Mouse (Mus musculus) left cerebral cortex, postnatal 36 days (tissue): Measurements from ENCODE around the gene Gm17655. TPM values are rescaled to one million over a fixed set of nuclear protein-coding genes. Genes with fewer than 3 reads are reported as not detected.
A peak's percentile ranks its signal among the peaks of the same experiment; 100 is the strongest.
"Not testable (repeated sequence)": the region's sequence is repeated elsewhere in the genome, so short reads cannot be mapped to it uniquely, and the experiment has no call there.

Source experiments
- DNase-seq, 2 experiments: peaks; one replicate each; pipeline ENCODE4 v3.0.0; 2021 to 2022; ENCODE audit warnings: low spot score in 2 of 2, mixed read lengths in 1 of 2
- intact Hi-C: fragments of 180-260 bp; cut with DNase I; formaldehyde crosslinking; loops from one replicate; pipeline ENCODE4 v1.15.1; 2025
- total RNA-seq, 2 experiments: library from RNA; stranded (reverse); gene quantifications; 2 replicates each; pipeline ENCODE4 v1.2.3; 2021

The Gm17655 gene
- 1 to 10 TPM; 7.2 to 7.6 TPM for total RNA-seq

DNA sequence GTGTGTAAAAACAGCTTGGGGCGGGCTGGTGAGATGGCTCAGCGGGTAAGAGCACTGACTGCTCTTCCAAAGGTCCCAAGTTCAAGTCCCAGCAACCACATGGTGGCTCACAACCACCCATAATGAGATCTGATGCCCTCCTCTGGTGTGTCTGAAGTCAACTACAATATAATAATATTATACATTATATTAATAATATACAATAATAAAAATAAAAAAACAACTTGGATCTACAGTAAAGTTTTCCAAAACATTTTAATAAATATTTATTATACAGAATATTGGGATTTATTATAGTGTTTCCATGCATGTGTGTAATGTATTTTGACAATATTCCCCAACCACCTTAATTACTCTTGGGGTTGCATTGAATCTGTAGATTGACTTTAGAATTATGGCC, at the start of gene Gm17655:
Gene Gm17655 (minus strand): TSS at position 101 of the 400 bp plus-strand sequence.
- intact Hi-C loops, DNase-seq: not testable (repeated sequence)

DNA sequence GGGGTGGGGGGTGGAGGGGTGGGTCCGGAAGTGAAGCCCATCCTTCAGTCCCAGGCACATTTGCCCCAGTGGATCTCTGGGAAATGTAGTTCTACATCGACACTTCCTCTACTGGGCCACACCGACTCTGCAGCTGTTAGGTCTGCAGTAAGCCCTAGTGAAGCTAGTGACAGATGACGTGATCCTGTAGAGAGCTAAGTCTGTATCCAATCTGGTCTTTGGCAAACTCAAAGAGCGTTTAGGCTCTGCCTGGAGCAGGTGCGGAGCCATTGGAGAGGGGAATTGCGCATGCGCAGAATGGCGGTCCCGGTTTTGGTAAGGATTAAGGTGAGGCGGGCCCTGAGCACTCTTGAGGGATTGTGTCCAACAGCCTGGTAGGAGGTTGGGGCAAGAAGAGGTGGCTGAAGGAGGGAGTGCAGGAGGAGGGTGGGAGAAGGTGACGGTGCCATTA, 37.7 kb upstream of the Gm17655 start, which contains the start of gene Zfp605:
Gene Zfp605 (plus strand): TSS at position 102 of the 451 bp plus-strand sequence.
- peak; percentile 90 to 93 for DNase-seq
- intact Hi-C loops = loop anchor here (2.0 to 10.0 kb wide), 3 partner anchors 25 to 1745 kb away; partner anchors contain the start of genes Chfr, Crlf2 and Gm42517

DNA sequence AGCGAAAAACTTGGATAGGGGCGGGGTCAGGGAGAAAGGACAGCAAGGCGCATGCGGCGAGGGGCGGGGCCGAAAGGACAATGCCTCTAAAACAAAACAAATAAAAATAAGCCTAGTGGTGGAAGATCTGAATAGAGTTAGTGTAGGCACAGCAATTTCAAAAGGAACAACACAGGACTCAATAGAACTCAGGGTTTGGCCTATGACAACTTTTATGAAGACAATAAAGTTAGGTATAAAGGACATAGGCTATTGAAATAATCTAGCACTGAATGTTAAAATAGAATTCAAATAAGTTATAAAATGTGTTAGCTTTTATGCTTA, 36.0 kb upstream of the Gm17655 start:
- intact Hi-C loops = loop anchor here (5.0 to 10.0 kb wide), 2 partner anchors 551 to 1743 kb away; partner anchors contain the start of genes Crlf2 and Gm42517

DNA sequence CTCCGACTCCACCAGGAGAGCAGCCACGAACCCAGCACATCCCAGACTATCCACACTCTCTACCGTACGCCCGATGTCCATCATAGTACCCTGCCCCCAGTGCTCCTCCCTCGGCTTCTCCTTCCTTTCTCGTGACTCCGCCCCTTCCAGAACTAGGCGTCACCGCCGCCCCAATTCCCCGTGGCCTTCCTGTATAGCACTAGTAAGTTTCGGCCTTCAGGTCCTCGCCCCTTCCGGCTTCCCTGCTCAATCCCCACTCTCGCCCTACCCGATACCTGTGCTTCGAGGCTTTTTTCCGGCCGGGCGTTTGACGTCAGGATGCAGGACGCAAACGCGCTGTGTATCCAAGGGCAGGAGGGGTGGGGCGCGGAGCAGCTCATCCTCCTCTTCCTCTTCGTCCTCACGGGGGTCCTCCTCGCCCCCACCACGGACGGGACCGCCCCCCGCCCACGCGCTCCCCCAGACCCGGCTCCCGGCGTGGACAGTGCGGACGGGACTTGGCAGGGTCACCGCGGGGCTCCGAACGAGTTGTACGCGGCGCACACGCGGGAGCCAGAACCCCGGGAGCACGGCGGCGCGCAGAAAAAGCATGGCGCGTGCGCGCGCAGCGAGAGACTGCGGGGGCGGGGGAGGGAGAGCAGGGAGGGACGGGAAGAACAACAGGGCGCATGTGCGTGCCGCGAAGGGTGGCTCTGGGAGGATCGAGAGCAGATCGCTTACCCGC, 35.4 kb upstream of the Gm17655 start, which contains the start of gene Gtpbp6:
Gene Gtpbp6 (minus strand): TSS at position 617 of the 724 bp plus-strand sequence.
- intact Hi-C loops = loop anchor here (1.0 to 10.0 kb wide), 3 partner anchors 12 to 1743 kb away; partner anchors contain the start of genes Crlf2 and Gm42517
- peak; percentile 94 to 96 for DNase-seq

More for the DNA sequence above, 36.0 kb upstream of the Gm17655 start:
- no peak for DNase-seq

DNA sequence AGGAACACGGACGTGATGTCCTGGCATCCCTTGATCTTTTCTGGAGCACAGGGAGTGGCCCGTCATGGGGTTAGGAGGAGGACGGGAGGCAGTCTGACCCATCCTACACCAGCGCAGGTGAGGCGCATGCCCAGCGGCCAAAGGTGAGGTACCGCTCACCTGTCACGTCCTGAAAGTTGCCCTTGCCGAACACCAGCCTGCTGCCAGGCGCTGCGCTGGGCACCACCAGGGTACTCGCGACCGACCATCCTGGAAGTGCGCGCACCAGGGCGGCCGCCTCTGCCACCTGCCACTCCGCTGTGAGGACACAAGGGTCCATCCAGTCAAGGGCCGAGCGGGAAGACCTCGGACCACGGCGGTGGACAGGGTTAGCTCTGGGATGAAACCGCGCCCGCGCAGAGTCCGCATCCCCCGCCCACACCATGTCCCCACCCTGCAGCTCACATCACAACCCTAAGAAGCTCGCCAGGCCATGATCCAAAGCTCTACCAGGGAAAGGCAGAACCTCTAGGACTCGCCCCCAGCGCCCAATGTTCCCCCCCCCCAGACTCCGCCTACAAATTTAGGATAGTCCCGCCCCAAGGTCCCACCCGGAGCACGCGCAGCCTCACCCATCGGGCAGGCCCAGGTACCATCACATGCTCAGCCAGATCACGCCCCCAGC, 34.7 kb upstream of the Gm17655 start:
- intact Hi-C loops = loop anchor here (1.0 to 10.0 kb wide), 3 partner anchors 12 to 1742 kb away; partner anchors contain the start of genes Crlf2 and Gm42517
- peak; percentile 33 to 40 for DNase-seq

DNA sequence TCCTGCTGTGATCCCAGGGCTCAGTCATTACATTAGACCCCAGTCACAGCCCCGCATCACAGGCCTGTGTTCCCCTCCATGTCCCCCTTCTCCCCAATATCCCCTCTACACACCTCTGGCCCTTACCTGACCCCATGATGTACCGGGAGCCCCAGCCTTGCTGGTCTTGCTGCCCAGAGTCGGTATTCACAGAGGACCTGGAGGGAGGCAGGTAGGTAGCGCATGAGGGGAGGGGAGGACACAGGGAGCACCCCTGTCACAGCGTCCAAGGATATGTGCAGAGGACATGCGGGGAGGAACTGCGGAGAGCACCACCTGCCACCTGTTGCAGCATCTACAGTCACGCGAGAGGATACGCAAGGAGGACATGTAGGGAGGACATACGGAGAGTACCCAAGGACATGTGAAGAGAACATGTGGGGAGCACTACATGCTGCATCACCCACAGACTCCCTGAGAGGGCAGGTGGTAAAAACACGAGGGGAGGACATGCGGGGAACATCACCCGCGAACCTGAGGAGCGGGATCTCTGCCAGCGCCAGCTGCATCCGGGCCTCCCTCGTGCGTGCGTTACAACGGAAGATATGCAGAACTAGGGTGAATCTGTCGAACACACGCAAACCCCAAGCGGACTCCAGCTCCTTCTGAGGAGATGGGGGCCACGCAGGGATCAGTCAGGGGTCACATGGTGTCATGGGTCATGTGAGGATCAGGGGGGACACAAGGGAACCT, 34.0 kb upstream of the Gm17655 start:
- peak; percentile 10 to 43 for DNase-seq
- intact Hi-C loops = loop anchor here (5.0 to 10.0 kb wide), 2 partner anchors 549 to 1742 kb away; partner anchors contain the start of genes Crlf2 and Gm42517

DNA sequence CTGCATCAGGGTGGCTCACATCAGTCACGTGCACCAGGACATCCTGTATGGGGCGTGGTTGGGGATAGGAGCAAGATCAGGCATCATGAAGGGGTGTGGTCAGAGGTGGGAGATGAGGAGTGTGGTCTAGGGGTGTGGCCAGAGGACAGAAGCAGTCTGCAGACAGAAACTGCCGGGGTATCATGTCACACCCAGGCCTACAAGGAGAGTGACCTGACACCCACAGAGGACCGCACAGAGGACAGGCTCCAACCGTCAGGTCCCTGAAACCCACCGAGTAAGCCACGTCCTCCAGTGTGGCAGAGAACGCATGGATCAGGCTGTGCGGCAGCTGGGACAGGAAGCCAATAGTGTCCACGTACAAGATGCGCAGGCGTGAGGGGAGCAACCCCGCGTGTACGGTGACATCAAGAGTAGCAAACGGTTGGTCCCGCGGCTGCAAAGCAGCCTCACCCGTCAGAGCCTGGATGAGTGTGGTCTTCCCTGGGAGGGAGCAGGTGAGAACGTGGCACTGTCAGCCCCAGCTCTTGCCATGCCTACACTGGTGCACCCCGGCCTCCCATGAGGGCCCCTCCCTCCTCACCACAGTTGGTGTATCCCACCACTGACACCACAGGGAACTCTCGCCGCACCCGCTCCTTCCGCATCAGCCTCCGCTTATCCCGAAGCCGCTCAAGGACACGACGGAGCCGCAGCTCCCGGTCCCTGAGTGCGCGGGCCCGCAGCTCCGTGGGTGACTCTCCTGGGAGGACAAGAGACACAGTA, 32.5 kb upstream of the Gm17655 start:
- intact Hi-C loops = loop anchor here (5.0 to 10.0 kb wide), 2 partner anchors 547 to 1740 kb away; partner anchors contain the start of genes Crlf2 and Gm42517
- DNase-seq = peak in 1 of 2 experiments; percentile 13

DNA sequence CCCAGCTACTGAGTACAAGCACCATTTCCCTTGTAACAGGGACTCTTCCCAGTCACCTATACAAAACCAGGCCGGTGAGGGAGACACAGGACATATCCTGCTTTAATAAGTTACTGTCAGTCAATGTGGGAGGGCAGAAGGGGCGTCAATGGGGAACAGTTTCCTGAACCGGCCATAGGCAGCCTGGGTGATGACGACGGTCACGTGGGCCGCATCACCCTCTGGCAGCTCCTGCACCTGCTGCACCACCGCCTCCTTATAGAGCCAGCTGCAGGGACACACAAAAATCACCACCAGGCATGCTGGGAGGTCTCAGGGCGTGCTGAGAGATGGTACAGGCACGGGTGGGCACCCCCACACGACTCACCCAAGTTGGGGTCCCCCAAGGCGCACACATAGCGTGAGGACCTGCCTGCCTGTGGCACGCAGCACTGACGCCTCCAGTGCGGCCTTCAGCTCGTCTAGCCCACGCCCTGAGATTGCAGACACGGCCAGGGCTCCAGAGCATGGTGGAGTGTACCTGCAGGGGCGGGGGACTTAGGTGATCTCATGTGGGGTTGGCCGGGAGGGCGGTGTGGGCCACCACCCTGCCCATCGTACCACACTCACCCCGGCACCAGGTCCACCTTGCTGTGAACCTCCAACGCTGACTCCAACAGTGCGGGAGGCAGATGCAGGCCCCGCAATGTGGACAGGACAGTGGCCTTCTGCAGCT, 31.7 kb upstream of the Gm17655 start:
- DNase-seq = peak in 1 of 2 experiments; percentile 16
- intact Hi-C loops = loop anchor here (10.0 kb wide), 1 partner anchor 1739 kb away; the partner anchor contains the start of gene Gm42517

DNA sequence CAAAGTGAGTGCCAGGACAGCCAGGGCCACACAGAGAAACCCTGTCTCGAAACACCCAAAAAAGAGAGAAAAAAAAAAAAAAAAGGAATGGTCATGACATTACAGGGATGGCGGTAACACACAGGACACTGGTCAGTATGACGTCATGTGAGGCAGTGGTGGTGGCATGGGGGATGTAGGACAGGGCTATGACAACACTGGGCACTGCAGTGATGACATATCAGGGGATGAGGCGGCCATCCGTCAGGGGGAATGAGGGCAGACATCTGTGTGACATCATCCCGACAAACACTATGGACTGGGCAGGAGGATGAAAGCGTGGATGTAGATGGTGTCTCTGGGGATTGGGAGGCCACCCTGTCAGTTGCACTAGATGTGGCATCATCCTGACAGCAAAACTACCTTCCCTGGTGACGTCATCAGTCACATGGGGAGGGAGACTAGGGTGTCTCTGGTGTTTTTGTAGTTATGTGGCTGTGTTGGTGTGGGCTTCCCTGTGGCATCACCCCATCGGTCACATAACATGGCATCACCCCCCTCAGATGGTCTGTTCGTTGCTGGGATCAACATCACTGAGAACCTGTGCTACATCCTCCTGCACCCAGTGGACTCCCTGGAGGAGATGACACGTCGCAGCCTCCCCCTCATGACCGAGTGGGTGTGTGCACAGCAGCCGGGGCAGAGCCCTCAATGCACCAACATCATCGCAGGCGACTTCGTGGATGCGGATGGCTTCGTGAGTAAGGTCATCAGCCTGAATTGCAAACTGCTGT, 30.7 kb upstream of the Gm17655 start:
- intact Hi-C loops = loop anchor here (10.0 kb wide), 1 partner anchor 1738 kb away; the partner anchor contains the start of gene Gm42517
- DNase-seq = peak in 1 of 2 experiments; percentile 12

DNA sequence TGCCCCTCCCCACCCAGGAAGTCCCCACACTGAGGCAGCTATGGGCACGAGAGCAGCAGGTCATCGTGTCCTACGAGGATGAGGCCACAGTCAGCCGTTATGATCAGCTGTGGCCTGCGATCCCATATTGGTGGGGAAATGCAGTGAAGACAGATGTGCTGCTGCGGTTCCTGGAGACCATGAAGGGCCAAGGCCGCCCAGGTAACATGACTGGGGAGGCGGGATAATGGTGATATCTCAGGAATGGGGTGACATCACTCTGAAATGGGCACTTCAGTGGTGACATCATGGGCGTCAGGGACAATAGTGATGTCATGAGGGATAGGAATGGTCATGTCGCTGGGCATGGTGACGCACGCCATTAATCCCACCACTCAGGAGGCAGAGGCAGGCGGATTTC, 30.1 kb upstream of the Gm17655 start:
- DNase-seq = peak in 1 of 2 experiments; percentile 6
- intact Hi-C loops = loop anchor here (10.0 kb wide), 1 partner anchor 1738 kb away; the partner anchor contains the start of gene Gm42517

DNA sequence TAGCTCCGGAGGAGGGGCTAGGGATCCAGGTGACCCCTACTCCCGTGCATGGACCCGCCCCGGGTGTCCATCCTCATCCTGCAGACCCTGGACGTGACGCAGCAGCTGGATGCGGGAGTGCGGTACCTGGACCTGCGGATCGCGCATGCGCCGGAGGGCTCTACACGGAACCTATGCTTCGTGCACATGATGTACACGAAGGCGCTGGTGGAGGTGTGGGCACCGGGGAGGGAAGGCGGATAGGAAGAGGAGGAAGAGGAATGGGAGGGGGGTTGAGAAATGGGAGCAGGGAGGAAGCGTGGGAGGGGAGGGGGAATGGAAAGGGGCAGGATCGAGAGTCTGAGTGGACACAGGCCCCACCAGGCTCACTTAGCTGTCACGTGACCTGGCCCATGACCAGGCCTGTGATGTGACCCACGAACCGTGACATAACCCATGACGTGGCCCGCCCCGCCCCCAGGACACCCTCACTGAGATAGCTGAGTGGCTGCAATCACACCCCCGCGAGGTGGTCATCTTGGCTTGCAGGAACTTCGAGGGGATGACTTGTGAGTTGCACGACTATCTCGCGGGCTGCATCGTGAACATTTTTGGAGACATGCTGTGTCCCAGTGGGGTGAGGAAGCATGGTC, 29.5 kb upstream of the Gm17655 start:
- DNase-seq = peak; percentile 80
- intact Hi-C loops = loop anchor here (10.0 kb wide), 1 partner anchor 1737 kb away; the partner anchor contains the start of gene Gm42517

DNA sequence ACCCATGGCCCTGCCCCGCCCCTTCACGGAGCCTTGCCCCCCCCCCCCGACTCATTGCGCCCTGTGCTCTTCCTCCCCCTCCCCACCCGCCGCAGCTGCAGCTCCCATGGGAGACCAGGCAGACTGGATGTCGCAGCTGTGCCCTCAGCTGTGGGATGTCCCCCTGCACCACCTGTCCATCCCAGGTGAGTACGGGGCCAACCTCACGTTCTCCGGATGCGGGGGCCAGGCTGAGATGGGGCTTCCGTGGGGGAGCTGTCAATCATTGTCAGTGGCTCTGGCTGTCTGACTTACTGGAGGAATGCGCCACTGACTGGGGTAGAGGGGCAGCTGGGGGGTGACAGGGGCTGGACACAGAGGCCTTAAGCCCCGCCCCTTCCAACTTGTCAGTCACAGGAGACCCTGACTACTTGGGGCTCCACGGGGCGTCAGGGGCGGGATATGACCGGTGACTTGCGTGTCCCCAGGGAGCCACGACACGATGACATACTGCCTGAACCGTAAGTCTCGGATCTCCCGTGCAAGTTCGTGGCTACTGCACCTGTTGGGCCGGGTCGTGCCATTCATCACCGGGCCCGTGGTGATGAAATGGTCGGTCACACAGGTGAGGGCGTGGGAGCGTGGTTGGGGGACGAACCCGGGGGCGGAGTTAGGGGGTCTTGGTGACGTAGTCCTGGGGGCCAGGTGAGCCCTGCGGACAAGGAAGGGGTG, 28.8 kb upstream of the Gm17655 start:
- peak; percentile 16 to 32 for DNase-seq
- intact Hi-C loops = loop anchor here (10.0 kb wide), 1 partner anchor 1736 kb away; the partner anchor contains the start of gene Gm42517

DNA sequence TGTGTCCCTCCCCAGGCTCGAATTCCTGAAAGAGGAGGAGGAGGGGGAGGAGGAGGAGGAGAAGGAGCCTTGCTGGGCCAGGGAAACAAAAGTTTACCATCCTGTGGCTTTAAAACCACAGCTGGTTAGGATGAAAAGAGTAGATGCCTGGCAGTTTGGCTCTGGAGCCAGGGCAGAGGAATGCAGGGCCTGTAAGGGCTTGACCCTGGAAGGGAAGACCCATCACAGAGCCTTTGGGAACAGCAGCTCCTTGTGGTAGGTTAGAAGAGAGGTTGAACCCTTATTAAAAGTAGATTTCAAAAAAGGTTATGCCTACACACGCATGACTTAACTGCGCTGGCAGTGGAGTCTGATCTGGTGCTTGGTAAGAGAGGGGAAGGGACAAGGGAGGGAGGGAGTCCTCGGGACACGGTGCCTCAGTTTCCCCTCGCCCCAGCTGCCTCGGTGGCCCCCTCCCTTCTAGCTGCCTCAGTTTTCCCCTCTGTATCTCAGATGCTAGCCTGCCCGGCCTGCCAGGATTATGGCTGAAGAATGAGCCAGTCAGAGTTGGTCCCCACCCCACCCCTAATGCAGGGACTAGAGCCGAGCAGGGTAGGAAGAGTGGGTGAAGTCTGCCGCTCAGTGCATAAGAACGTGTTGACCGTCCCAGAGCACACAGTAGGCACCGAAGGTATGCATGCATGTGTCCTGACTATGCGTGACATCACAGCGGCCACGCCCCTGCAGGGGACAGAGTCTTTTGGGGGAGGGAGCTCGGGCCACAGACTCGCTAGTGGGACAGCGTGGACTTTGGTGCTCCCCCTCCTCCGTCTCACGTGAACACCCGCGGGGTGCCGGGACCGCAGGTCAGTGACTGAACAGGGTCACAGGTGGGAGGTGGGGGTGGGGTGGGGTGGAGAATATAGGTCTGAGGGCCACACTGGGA, 27.6 kb upstream of the Gm17655 start, which contains the start of gene Plcxd1:
Gene Plcxd1 (plus strand): TSS at position 314 of the 925 bp plus-strand sequence.
- DNase-seq = peak in 1 of 2 experiments; percentile 14
- intact Hi-C loops = loop anchor here (10.0 kb wide), 1 partner anchor 1735 kb away; the partner anchor contains the start of gene Gm42517

DNA sequence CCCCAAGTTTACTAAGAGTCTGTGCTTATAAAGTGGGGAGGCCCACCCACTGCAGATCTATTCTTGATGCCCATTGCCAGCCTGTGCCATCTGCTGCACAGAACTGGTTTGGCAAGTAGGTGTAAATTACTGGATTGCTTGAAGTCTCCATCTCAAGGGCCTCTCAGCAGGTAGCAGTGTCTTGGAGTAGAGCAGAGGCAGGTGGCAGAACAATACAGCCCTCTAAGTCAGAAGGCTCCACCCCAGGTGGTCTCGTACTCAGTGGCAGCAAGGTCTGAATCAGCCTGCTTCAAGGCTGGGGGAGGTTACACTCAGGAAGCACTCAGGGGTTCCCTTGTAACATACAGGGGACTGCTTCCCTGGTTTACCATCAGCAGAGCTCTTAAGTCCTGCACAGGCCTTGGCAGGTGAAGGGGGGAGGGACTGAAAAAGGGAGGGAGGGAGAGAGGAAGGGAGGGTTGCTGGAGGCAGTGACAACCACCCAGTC, 26.7 kb upstream of the Gm17655 start:
- intact Hi-C loops = no loop called here
- peak; percentile 49 to 62 for DNase-seq
